Mouse (Mus musculus) cerebellum, postnatal 4 days (tissue): Measurements from ENCODE around the gene Dnttip1.
"Not testable (repeated sequence)": the region's sequence is repeated elsewhere in the genome, so short reads cannot be mapped to it uniquely, and the experiment has no call there.

Experiments
- DNase-seq, 2 experiments: peaks; one replicate each; pipeline ENCODE4 v3.0.0; 2022; ENCODE audit warnings: low spot score in 2 of 2, mixed read lengths in 1 of 2

Dnttip1 gene

GRCm38 (mm10) chr2:164745843-164746479 is at the start of gene Dnttip1, which contains the start of gene Wfdc3:
Gene Dnttip1, plus strand, starts transcription at chr2:164745983.
Gene Wfdc3, minus strand, starts transcription at chr2:164745931.
- peak; percentile 83 to 94 for DNase-seq

GRCm38 (mm10) chr2:164698201-164698600 is 47.6 kb upstream of the Dnttip1 start, which contains the start of gene Spint4:
Gene Spint4, plus strand, starts transcription at chr2:164698501.
- DNase-seq = no peak

GRCm38 (mm10) chr2:164700959-164701358 is 44.8 kb upstream of the Dnttip1 start:
- DNase-seq = no peak

GRCm38 (mm10) chr2:164701761-164702160 is 44.0 kb upstream of the Dnttip1 start:
- no peak for DNase-seq

GRCm38 (mm10) chr2:164704235-164704634 is 41.5 kb upstream of the Dnttip1 start:
- DNase-seq = no peak

- no peak for DNase-seq
These were observed 40.5 kb upstream of the Dnttip1 start for GRCm38 (mm10) chr2:164705328-164705727.

GRCm38 (mm10) chr2:164705991-164706390 is 39.8 kb upstream of the Dnttip1 start:
- no peak for DNase-seq

GRCm38 (mm10) chr2:164715005-164715404 is 30.8 kb upstream of the Dnttip1 start, which contains the start of gene Spint5:
Gene Spint5, plus strand, starts transcription at chr2:164715305.
- DNase-seq = no peak

GRCm38 (mm10) chr2:164716194-164716786 is 29.5 kb upstream of the Dnttip1 start:
- DNase-seq = not testable (repeated sequence)

- no peak for DNase-seq
These were observed 22.5 kb upstream of the Dnttip1 start for GRCm38 (mm10) chr2:164723276-164723675.

GRCm38 (mm10) chr2:164725895-164726619 is 19.7 kb upstream of the Dnttip1 start:
- peak; percentile 36 to 64 for DNase-seq

- DNase-seq = no peak
These were observed 14.1 kb upstream of the Dnttip1 start for GRCm38 (mm10) chr2:164731719-164732118.

- DNase-seq = no peak
These were observed 12.5 kb upstream of the Dnttip1 start for GRCm38 (mm10) chr2:164733259-164733658.

- no peak for DNase-seq
These were observed 10.9 kb upstream of the Dnttip1 start for GRCm38 (mm10) chr2:164734839-164735238.

- DNase-seq = no peak
These were observed 10.3 kb upstream of the Dnttip1 start for GRCm38 (mm10) chr2:164735446-164735845.

GRCm38 (mm10) chr2:164737377-164738090 is 8.2 kb upstream of the Dnttip1 start:
- no peak for DNase-seq

- no peak for DNase-seq
These were observed 5.9 kb upstream of the Dnttip1 start for GRCm38 (mm10) chr2:164739876-164740275.

GRCm38 (mm10) chr2:164744987-164745386 is 796 bp upstream of the Dnttip1 start:
- DNase-seq = no peak

GRCm38 (mm10) chr2:164746693-164747092 is 910 bp downstream of the Dnttip1 start:
- DNase-seq = no peak

- DNase-seq = no peak
These were observed 2.4 kb downstream of the Dnttip1 start for GRCm38 (mm10) chr2:164748191-164748590.

GRCm38 (mm10) chr2:164748991-164749390 is 3.2 kb downstream of the Dnttip1 start:
- DNase-seq = no peak

GRCm38 (mm10) chr2:164752454-164752853 is 6.7 kb downstream of the Dnttip1 start:
- DNase-seq = no peak
